Mouse (Mus musculus): ENCODE data around the gene Gli2. TPM values are rescaled to one million over a fixed set of nuclear protein-coding genes. Genes with fewer than 3 reads are reported as not detected.
A peak's percentile ranks its signal among the peaks of the same experiment; 100 is the strongest.

Gli2 gene
- total and polyA plus RNA-seq, 2 experiments, result 0.10 TPM; not detected in 1

DNA sequence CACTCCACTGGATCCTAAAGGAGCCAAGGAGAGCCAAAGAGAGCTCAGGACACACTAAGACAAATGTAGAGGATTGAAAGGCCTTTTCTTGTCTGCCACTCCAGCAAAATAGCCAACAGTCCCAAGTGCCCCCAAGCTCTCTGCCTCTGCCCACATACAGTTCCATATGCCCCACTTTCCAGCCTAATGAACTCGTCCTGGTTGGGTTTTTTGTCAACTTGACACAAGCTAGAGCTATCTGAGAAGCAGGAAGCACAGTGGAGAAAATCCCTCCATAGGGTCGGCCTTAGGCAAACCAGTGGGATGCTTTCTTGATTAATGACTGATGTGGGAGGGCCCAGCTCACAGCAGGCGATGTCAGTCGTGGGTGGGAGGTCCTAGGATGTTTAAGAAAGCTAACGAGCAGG, 70.6 kb downstream of the Gli2 start:
- Histone ChIP-seq H3K4me1 (ENCODE audit: control insufficient read depth, insufficient read depth, low read length) (peaks cover 3% of the 10 kb centered on the region; the same call in 1 of the 2 replicates), H3K27me3 (ENCODE audit: control insufficient read depth, insufficient read depth, low read length) (no peaks in the 10 kb centered on the region), H3K36me3 (ENCODE audit: control insufficient read depth, insufficient read depth, low read length) (no peaks in the 10 kb centered on the region), H3K9ac (ENCODE audit: low read depth, low read length) (no peak overlapping the region), H3K27ac (replicated peaks; ENCODE audit: insufficient read depth, low read depth, low read length) (no peak overlapping the region), H3K79me2 (ENCODE audit: control insufficient read depth, insufficient read depth, low read length) (no peaks in the 10 kb centered on the region), H3K4me3 (ENCODE audit: insufficient read depth, low read depth, low read length) (no peak overlapping the region)
- WGBS, result 48% methylated on average over 5 of the region's 5 CpGs
- TF ChIP-seq CTCF (IDR thresholded peaks at IDR 0.05; ENCODE audit: low read depth, low read length), result no peak
- TF ChIP-seq POLR2A (IDR thresholded peaks at IDR 0.05; ENCODE audit: extremely low read depth, insufficient read depth, low read length), result no peak
- DNase-seq (ENCODE audit: extremely low read depth, low read depth, low spot score), result no peak

DNA sequence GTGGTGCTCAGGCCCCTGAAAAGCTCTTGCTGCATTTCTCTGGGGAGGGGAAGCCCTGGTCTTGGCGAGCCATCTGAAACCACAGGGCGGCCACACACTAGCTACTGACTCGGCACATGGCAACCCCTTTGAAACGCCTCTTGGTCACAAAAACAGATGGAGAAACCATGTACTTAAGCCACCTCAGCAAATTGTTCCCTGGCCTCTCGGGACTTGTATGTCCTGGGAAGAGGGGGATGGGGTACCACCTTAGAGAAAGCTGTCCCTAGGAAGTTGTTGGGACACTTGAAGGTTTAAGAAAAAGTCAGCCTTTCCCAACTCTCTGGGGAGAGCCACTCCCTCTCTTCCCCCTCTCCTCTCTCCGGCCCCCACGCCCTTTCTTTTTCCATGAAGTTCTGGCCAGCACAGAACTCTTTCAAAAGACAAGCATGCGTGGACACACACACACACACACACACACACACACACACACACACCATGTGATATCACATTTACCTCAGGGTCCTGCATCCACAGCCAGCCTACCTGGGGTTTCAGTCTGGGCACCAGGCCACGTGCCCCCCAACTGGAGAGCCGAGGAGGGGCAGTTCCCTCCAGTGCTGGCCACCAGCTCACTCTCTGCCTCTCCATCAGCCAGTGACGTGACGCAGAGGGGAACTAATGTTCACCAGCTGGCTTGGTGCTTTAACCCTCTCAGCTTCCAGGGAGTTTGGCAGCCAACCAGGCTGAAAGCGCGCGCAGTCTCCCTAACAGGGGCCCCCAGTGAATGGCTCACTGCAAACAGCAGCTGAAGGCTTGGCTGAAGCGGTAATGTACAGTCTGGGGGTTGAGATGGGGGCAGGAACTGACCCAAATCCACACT, 71.2 kb downstream of the Gli2 start:
- no peaks in the 10 kb centered on the region for H3K36me3 ChIP-seq (ENCODE audit: control insufficient read depth, insufficient read depth, low read length)
- no peak overlapping the region for H3K4me3 ChIP-seq (ENCODE audit: insufficient read depth, low read depth, low read length)
- no peak overlapping the region for H3K27ac ChIP-seq (replicated peaks; ENCODE audit: insufficient read depth, low read depth, low read length)
- peaks cover 3% of the 10 kb centered on the region; the same call in 1 of the 2 replicates for H3K4me1 ChIP-seq (ENCODE audit: control insufficient read depth, insufficient read depth, low read length)
- H3K9ac ChIP-seq (ENCODE audit: low read depth, low read length), result no peak overlapping the region
- TF ChIP-seq CTCF (IDR thresholded peaks at IDR 0.05; ENCODE audit: low read depth, low read length) (no peak), POLR2A (IDR thresholded peaks at IDR 0.05; ENCODE audit: extremely low read depth, insufficient read depth, low read length) (no peak)
- no peak for DNase-seq (ENCODE audit: extremely low read depth, low read depth, low spot score)
- no peaks in the 10 kb centered on the region for H3K79me2 ChIP-seq (ENCODE audit: control insufficient read depth, insufficient read depth, low read length)
- 73% methylated on average over 16 of the region's 16 CpGs for WGBS
- H3K27me3 ChIP-seq (ENCODE audit: control insufficient read depth, insufficient read depth, low read length), result no peaks in the 10 kb centered on the region

DNA sequence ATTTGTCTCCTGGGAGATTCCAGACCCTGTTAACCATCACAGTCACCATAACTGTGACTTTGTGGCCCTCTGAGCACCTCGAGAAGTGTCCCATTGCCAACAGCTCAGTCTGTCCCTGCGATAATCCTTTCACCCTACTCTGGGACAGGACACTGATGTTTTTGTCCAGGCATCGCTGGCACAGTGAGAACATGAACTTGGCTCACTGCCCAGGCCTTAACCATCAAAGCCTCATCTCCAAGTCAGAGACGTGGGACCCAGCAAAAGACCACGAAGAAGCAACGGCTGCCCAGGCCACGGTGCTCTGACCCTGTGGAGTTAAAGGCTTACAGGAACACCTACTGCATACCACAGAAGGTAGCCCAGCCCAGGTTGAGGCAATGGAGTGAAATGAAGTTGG, 72.8 kb downstream of the Gli2 start:
- TF ChIP-seq CTCF (IDR thresholded peaks at IDR 0.05; ENCODE audit: low read depth, low read length), result no peak
- no peak for TF ChIP-seq POLR2A (IDR thresholded peaks at IDR 0.05; ENCODE audit: extremely low read depth, insufficient read depth, low read length)
- Histone ChIP-seq H3K27me3 (ENCODE audit: control insufficient read depth, insufficient read depth, low read length) (no peaks in the 10 kb centered on the region), H3K79me2 (ENCODE audit: control insufficient read depth, insufficient read depth, low read length) (no peaks in the 10 kb centered on the region), H3K27ac (replicated peaks; ENCODE audit: insufficient read depth, low read depth, low read length) (no peak overlapping the region), H3K4me3 (ENCODE audit: insufficient read depth, low read depth, low read length) (no peak overlapping the region), H3K36me3 (ENCODE audit: control insufficient read depth, insufficient read depth, low read length) (no peaks in the 10 kb centered on the region), H3K9ac (ENCODE audit: low read depth, low read length) (no peak overlapping the region), H3K4me1 (ENCODE audit: control insufficient read depth, insufficient read depth, low read length) (peaks cover 3% of the 10 kb centered on the region; the same call in 1 of the 2 replicates)
- WGBS, result 42% methylated on average over 7 of the region's 7 CpGs
- peak; percentile 16 for DNase-seq (ENCODE audit: extremely low read depth, low read depth, low spot score)

DNA sequence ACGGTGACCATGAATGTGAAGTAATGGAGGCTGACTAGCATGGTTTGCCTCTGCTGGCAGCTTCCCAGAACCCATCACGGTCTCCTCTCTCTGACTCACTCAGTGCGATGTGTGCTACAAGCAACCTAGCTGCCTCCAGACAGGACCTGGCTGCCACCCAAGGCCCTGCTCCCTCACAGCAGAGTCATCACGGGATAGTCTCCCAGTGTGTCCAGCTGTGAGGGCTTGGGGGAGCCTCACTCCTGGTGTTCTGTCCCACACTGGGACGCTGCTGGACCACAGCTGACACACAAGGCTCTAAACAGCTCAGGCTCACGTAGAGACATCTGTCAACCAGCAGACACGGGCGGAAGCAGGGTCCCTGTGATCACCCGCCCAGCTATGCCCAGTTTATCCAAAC, 76.8 kb downstream of the Gli2 start:
- H3K4me3 ChIP-seq (ENCODE audit: insufficient read depth, low read depth, low read length), result no peak overlapping the region
- DNase-seq (ENCODE audit: extremely low read depth, low read depth, low spot score), result no peak
- 74% methylated on average over 9 of the region's 9 CpGs for WGBS
- no peaks in the 10 kb centered on the region for H3K36me3 ChIP-seq (ENCODE audit: control insufficient read depth, insufficient read depth, low read length)
- no peak for TF ChIP-seq POLR2A (IDR thresholded peaks at IDR 0.05; ENCODE audit: extremely low read depth, insufficient read depth, low read length)
- TF ChIP-seq CTCF (IDR thresholded peaks at IDR 0.05; ENCODE audit: low read depth, low read length), result no peak
- H3K79me2 ChIP-seq (ENCODE audit: control insufficient read depth, insufficient read depth, low read length), result no peaks in the 10 kb centered on the region
- H3K27me3 ChIP-seq (ENCODE audit: control insufficient read depth, insufficient read depth, low read length), result no peaks in the 10 kb centered on the region
- no peak overlapping the region for H3K27ac ChIP-seq (replicated peaks; ENCODE audit: insufficient read depth, low read depth, low read length)
- no peak overlapping the region for H3K9ac ChIP-seq (ENCODE audit: low read depth, low read length)
- no peaks in the 10 kb centered on the region for H3K4me1 ChIP-seq (ENCODE audit: control insufficient read depth, insufficient read depth, low read length)

DNA sequence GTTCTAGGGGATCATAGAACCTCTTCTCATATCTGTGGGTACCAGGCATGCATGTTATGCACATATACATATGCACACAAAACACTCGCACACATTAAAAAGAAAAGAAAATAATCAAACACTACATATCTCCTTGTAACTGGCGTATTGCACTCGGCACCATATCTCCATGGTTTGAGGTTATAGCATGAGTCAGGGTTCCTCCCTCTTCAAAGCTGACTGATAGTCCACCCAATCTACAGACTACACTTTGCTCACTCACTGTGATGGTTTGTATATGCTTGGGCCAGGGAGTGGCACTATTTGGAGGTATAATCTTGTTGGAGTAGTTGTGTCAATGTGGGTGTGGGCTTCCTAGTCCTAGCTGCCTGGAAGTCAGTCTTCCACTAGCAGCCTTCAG, 78.0 kb downstream of the Gli2 start:
- TF ChIP-seq POLR2A (IDR thresholded peaks at IDR 0.05; ENCODE audit: extremely low read depth, insufficient read depth, low read length), result no peak
- TF ChIP-seq CTCF (IDR thresholded peaks at IDR 0.05; ENCODE audit: low read depth, low read length), result no peak
- Histone ChIP-seq H3K27ac (replicated peaks; ENCODE audit: insufficient read depth, low read depth, low read length) (no peak overlapping the region), H3K36me3 (ENCODE audit: control insufficient read depth, insufficient read depth, low read length) (no peaks in the 10 kb centered on the region), H3K79me2 (ENCODE audit: control insufficient read depth, insufficient read depth, low read length) (no peaks in the 10 kb centered on the region), H3K4me3 (ENCODE audit: insufficient read depth, low read depth, low read length) (no peak overlapping the region), H3K4me1 (ENCODE audit: control insufficient read depth, insufficient read depth, low read length) (no peaks in the 10 kb centered on the region), H3K27me3 (ENCODE audit: control insufficient read depth, insufficient read depth, low read length) (no peaks in the 10 kb centered on the region), H3K9ac (ENCODE audit: low read depth, low read length) (no peak overlapping the region)
- 95% methylated on average over 3 of the region's 3 CpGs for WGBS
- DNase-seq (ENCODE audit: extremely low read depth, low read depth, low spot score), result no peak

DNA sequence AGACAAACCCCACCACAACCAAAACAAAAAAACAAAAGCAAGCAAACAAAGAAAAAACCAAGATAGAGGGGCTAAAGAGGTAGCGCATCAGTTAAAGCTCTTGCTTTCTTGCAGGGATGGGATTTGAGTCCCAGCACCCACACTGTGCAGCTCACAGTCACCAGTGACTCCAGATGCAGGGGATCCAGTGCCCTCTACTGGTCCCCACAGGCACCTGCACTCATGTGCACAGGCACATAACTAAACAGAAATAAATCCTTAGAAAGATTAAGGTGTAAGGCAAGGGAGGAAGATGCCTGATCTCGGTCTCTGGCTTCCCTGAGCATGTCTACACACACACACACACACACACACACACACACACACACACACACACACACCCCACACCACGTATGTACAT, 83.4 kb downstream of the Gli2 start:
- TF ChIP-seq CTCF (IDR thresholded peaks at IDR 0.05; ENCODE audit: low read depth, low read length) (0 out of 2 replicates have a peak, but pooled peaks have one; percentile 20), POLR2A (IDR thresholded peaks at IDR 0.05; ENCODE audit: extremely low read depth, insufficient read depth, low read length) (no peak)
- H3K4me1 ChIP-seq (ENCODE audit: control insufficient read depth, insufficient read depth, low read length), result peaks cover 14% of the 10 kb centered on the region
- WGBS, result 90% methylated on average over 3 of the region's 3 CpGs
- H3K36me3 ChIP-seq (ENCODE audit: control insufficient read depth, insufficient read depth, low read length), result no peaks in the 10 kb centered on the region
- H3K79me2 ChIP-seq (ENCODE audit: control insufficient read depth, insufficient read depth, low read length), result no peaks in the 10 kb centered on the region
- no peaks in the 10 kb centered on the region for H3K27me3 ChIP-seq (ENCODE audit: control insufficient read depth, insufficient read depth, low read length)
- H3K4me3 ChIP-seq (ENCODE audit: insufficient read depth, low read depth, low read length), result no peak overlapping the region
- no peak overlapping the region for H3K27ac ChIP-seq (replicated peaks; ENCODE audit: insufficient read depth, low read depth, low read length)
- DNase-seq (ENCODE audit: extremely low read depth, low read depth, low spot score), result no peak
- no peak overlapping the region for H3K9ac ChIP-seq (ENCODE audit: low read depth, low read length)

Measured in liver, adult 2 months (tissue).